Mouse (Mus musculus) brain, embryonic 14.5 days (tissue): ENCODE measurements at regions not wholly inside any gene's neighbourhood (a gene's known extent, or its start where the extent isn't known, plus 50 kb on each side); places are given as distances from the start of the nearest gene placed in this dataset.

Source experiments
- CTCF ChIP-seq: fragments of 200-500 bp; IDR thresholded peaks from 2 replicates; pipeline ENCODE4 v1.5.1; 2012; ENCODE audit warnings: inconsistent platforms, mild to moderate bottlenecking, moderate library complexity, borderline replicate concordance; ENCODE audit not compliant: insufficient read depth, insufficient read length; ENCODE audit errors: extremely low read depth
- POLR2A ChIP-seq: fragments of 200-500 bp; IDR thresholded peaks from 2 replicates; pipeline ENCODE4 v1.6.1; 2012; ENCODE audit warnings: mild to moderate bottlenecking, inconsistent platforms, borderline replicate concordance; ENCODE audit not compliant: poor library complexity, insufficient read depth, insufficient read length, severe bottlenecking; ENCODE audit errors: extremely low read depth

DNA sequence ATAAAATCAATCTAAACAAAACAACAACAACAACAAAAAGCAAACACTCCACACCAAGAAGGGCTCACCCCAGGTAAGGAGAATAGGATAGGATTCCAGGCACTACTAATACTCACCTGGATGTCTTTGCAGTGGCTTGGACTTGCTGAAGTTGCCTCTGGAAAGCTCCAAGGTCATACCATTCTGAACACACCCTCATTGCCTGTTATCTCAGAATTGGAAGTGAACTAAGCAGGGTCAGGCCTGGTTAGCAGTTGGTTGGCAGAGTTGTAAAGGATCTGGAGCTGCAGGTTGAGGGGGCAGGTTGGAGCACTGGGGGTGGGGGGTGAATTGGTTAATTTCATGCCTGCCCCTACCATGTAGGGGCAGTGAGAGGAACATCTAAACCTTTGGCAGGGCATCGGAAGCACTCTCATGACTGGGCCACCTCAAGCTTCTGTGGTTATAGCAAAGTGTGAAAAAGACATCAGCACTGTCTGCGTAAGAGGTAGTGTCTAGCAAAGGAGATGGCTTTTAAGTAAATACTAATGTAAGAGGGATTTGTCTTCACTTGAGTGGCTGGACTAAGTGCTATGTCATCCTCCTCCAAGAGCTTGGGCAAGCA is 169.5 kb downstream of the Cd47 start:
- TF ChIP-seq POLR2A (no peak), CTCF (no peak)
